Comparison of ENCODE assay signal across 26 mouse cellular contexts in genomic region chr16:35772598-35772997, GRCm38 (mm10). TPM values are rescaled to one million over a fixed set of nuclear protein-coding genes. Genes with fewer than 3 reads are reported as not detected.
DNase-seq lines count a peak whose midpoint lies in the region; ATAC-seq and TF ChIP-seq lines count a peak whose summit lies in the region.
"Had no signal": no experiment of that assay in that cellular context is flagged by ENCODE, and none has a peak within 500 bp of the region (broad histone marks: within the 10 kb centered on the region; RNA-seq: fewer than 3 reads in every experiment).

No protein-coding gene starts in this region.

- H3K27ac ChIP-seq in heart, embryonic 10.5 days: no peak overlapping the region
- no peak overlapping the region for H3K27ac ChIP-seq in MEL (ENCODE audit: control insufficient read depth, low read depth, low read length)
- H3K27ac ChIP-seq in liver, embryonic 11.5 days (ENCODE audit: low read depth, low read length): no peak overlapping the region
- no peak overlapping the region for H3K27ac ChIP-seq in heart, embryonic 11.5 days (ENCODE audit: low read depth, low read length)
- H3K27ac ChIP-seq in hindbrain, embryonic 11.5 days (ENCODE audit: low read depth, low read length): no peak overlapping the region
- H3K27ac ChIP-seq: embryonic facial prominence, embryonic 15.5 days; forebrain, embryonic 15.5 days; limb, embryonic 12.5 days; stomach, embryonic 15.5 days had no signal

- peaks cover 14% of the 10 kb centered on the region for H3K79me2 ChIP-seq in MEL (ENCODE audit: control insufficient read depth, insufficient read depth, low read length, poor library complexity)

- intact Hi-C loops in heart, postnatal 10 days (cut with DNase I): no loop called here

- WGBS in heart, embryonic 10.5 days: 85% methylated on average over 5 of the region's 5 CpGs
- WGBS in liver, embryonic 11.5 days: 75% methylated on average over 5 of the region's 5 CpGs
- WGBS in heart, embryonic 11.5 days (ENCODE audit: insufficient replicate concordance): 80% methylated on average over 5 of the region's 5 CpGs
- WGBS in hindbrain, embryonic 11.5 days: 87% methylated on average over 5 of the region's 5 CpGs

- TF ChIP-seq POLR2A in MEL (IDR thresholded peaks at IDR 0.05; ENCODE audit: control insufficient read depth in 1 of 2, insufficient read depth in 1 of 2, low read depth in 1 of 2, low read length in 2 of 2, poor library complexity in 1 of 2): no peak

- H3K4me1 ChIP-seq in heart, embryonic 10.5 days: peaks cover 35% of the 10 kb centered on the region
- peaks cover 3 to 14% of the 10 kb centered on the region in 2 experiments; a peak in 3 of 4 replicates for H3K4me1 ChIP-seq in MEL (ENCODE audit: control insufficient read depth in 1 of 2, insufficient read depth in 2 of 2, low read length in 2 of 2)
- peaks cover 19% of the 10 kb centered on the region for H3K4me1 ChIP-seq in liver, embryonic 11.5 days (replicated peaks; ENCODE audit: control insufficient read depth, insufficient read depth, low read length)
- peaks cover 7% of the 10 kb centered on the region for H3K4me1 ChIP-seq in heart, embryonic 11.5 days (ENCODE audit: control insufficient read depth, insufficient read depth, low read length)
- H3K4me1 ChIP-seq in hindbrain, embryonic 11.5 days (replicated peaks; ENCODE audit: control insufficient read depth, insufficient read depth, low read length): peaks cover 5% of the 10 kb centered on the region

- ATAC-seq in liver, embryonic 11.5 days (replicated peaks; ENCODE audit: low FRiP score): 0 out of 2 replicates have a peak, but pooled peaks have one; percentile 26
- ATAC-seq in heart, embryonic 11.5 days (replicated peaks; ENCODE audit: insufficient number of reproducible peaks, low FRiP score, low TSS enrichment): no peak
- ATAC-seq in hindbrain, embryonic 11.5 days (ENCODE audit: low FRiP score): no peak
- ATAC-seq: forebrain, embryonic 15.5 days; hindbrain, embryonic 16.5 days; intestine, embryonic 16.5 days; Patski had no signal

- H3K36me3 ChIP-seq in heart, embryonic 10.5 days: no peaks in the 10 kb centered on the region
- peaks cover 0 to 13% of the 10 kb centered on the region in 2 experiments; a peak in 2 of 4 replicates for H3K36me3 ChIP-seq in MEL (ENCODE audit: control insufficient read depth in 1 of 2, insufficient read depth in 2 of 2, low read length in 2 of 2)
- no peaks in the 10 kb centered on the region for H3K36me3 ChIP-seq in liver, embryonic 11.5 days (ENCODE audit: control insufficient read depth, insufficient read depth, low read length)
- no peaks in the 10 kb centered on the region for H3K36me3 ChIP-seq in heart, embryonic 11.5 days (ENCODE audit: control insufficient read depth, insufficient read depth, low read length)
- H3K36me3 ChIP-seq in hindbrain, embryonic 11.5 days (ENCODE audit: control insufficient read depth, insufficient read depth, low read length): no peaks in the 10 kb centered on the region
- H3K36me3 ChIP-seq: embryonic facial prominence, embryonic 15.5 days; forebrain, embryonic 15.5 days; limb, embryonic 12.5 days; stomach, embryonic 15.5 days had no signal

- TF ChIP-seq EP300 in MEL (IDR thresholded peaks at IDR 0.05; ENCODE audit: low read depth in 1 of 2, low read length in 2 of 2): no peak

- TF ChIP-seq CTCF in MEL (IDR thresholded peaks at IDR 0.05 in 2 of 3, conservative IDR thresholded peaks at IDR 0.05 in 1 of 3; ENCODE audit: control insufficient read depth in 1 of 3, insufficient read depth in 1 of 3, low read depth in 2 of 3, low read length in 3 of 3, poor library complexity in 1 of 3, severe bottlenecking in 1 of 3): no peak

- H3K4me2 ChIP-seq in liver, embryonic 11.5 days: no peak overlapping the region
- H3K4me2 ChIP-seq in heart, embryonic 11.5 days: no peak overlapping the region
- no peak overlapping the region for H3K4me2 ChIP-seq in hindbrain, embryonic 11.5 days (replicated peaks; ENCODE audit: low read depth, low read length)
- H3K4me2 ChIP-seq: embryonic facial prominence, embryonic 15.5 days; forebrain, embryonic 15.5 days; limb, embryonic 12.5 days; midbrain, embryonic 11.5 days; stomach, embryonic 15.5 days had no signal

- H3K27me3 ChIP-seq in heart, embryonic 10.5 days (ENCODE audit: insufficient read depth, poor library complexity, severe bottlenecking): no peaks in the 10 kb centered on the region
- no peaks in the 10 kb centered on the region for H3K27me3 ChIP-seq in MEL (ENCODE audit: control insufficient read depth in 1 of 2, insufficient read depth in 2 of 2, low read length in 2 of 2)
- H3K27me3 ChIP-seq in liver, embryonic 11.5 days (replicated peaks; ENCODE audit: control insufficient read depth, insufficient read depth, low read length): no peaks in the 10 kb centered on the region
- H3K27me3 ChIP-seq in heart, embryonic 11.5 days (ENCODE audit: control insufficient read depth, insufficient read depth, low read length): no peaks in the 10 kb centered on the region
- H3K27me3 ChIP-seq in hindbrain, embryonic 11.5 days (ENCODE audit: control insufficient read depth, insufficient read depth, low read length): no peaks in the 10 kb centered on the region
- H3K27me3 ChIP-seq: embryonic facial prominence, embryonic 15.5 days; forebrain, embryonic 15.5 days; limb, embryonic 12.5 days; Patski; stomach, embryonic 15.5 days had no signal

- H3K9me3 ChIP-seq in heart, embryonic 10.5 days: no peaks in the 10 kb centered on the region
- H3K9me3 ChIP-seq in MEL (replicated peaks; ENCODE audit: insufficient read depth, low read length): no peaks in the 10 kb centered on the region
- no peaks in the 10 kb centered on the region for H3K9me3 ChIP-seq in liver, embryonic 11.5 days (ENCODE audit: control insufficient read depth, low read length)
- no peaks in the 10 kb centered on the region for H3K9me3 ChIP-seq in heart, embryonic 11.5 days (replicated peaks; ENCODE audit: control insufficient read depth, low read length)
- H3K9me3 ChIP-seq in hindbrain, embryonic 11.5 days (ENCODE audit: control insufficient read depth, low read length): no peaks in the 10 kb centered on the region
- H3K9me3 ChIP-seq: embryonic facial prominence, embryonic 15.5 days; forebrain, embryonic 15.5 days; limb, embryonic 12.5 days; stomach, embryonic 15.5 days had no signal

- DNase-seq in heart, embryonic 10.5 days (ENCODE audit: low spot score): peak; percentile 58
- no peak for DNase-seq in heart, postnatal 10 days
- DNase-seq in MEL (ENCODE audit: low read depth, low spot score): peak; percentile 44
- no peak for DNase-seq in liver, embryonic 11.5 days (ENCODE audit: low spot score)
- DNase-seq in kidney, postnatal 10 days: no peak
- DNase-seq in hindbrain, embryonic 11.5 days (ENCODE audit: low spot score): no peak
- DNase-seq: adrenal gland, postnatal 14 days; cerebellum, adult 9-10 months; gastrocnemius, postnatal 10 days; kidney, adult 9 months; kidney, postnatal 36 days; layer of hippocampus, postnatal 36 days; lung, adult 18-20 months; lung, postnatal 10 days; right cerebral cortex, postnatal 4 days; thymus, adult 2 months; thymus, postnatal 4 days had no signal

- TF ChIP-seq RAD21 in MEL (IDR thresholded peaks at IDR 0.05; ENCODE audit: low read depth, low read length): no peak

- no peak overlapping the region for H3K4me3 ChIP-seq in heart, embryonic 10.5 days
- no peak overlapping the region for H3K4me3 ChIP-seq in MEL (ENCODE audit: control insufficient read depth in 1 of 2, insufficient read depth in 1 of 2, low read depth in 2 of 2, low read length in 2 of 2)
- no peak overlapping the region for H3K4me3 ChIP-seq in liver, embryonic 11.5 days (ENCODE audit: low read depth, low read length)
- no peak overlapping the region for H3K4me3 ChIP-seq in heart, embryonic 11.5 days (ENCODE audit: low read depth, low read length)
- no peak overlapping the region for H3K4me3 ChIP-seq in hindbrain, embryonic 11.5 days (ENCODE audit: low read depth, low read length)
- H3K4me3 ChIP-seq: embryonic facial prominence, embryonic 15.5 days; forebrain, embryonic 15.5 days; limb, embryonic 12.5 days; stomach, embryonic 15.5 days had no signal

- no peak overlapping the region for H3K9ac ChIP-seq in MEL (ENCODE audit: control insufficient read depth, low read depth, low read length, poor library complexity, severe bottlenecking)
- no peak overlapping the region for H3K9ac ChIP-seq in liver, embryonic 11.5 days (ENCODE audit: low read depth, low read length)
- no peak overlapping the region for H3K9ac ChIP-seq in heart, embryonic 11.5 days (ENCODE audit: low read depth, low read length)
- H3K9ac ChIP-seq in hindbrain, embryonic 11.5 days (ENCODE audit: low read depth, low read length): no peak overlapping the region
- H3K9ac ChIP-seq: embryonic facial prominence, embryonic 15.5 days; forebrain, embryonic 15.5 days; limb, embryonic 12.5 days; stomach, embryonic 15.5 days had no signal

TF ChIP-seq in MEL, 35 proteins besides CTCF, POLR2A, EP300 and RAD21 (continues in another document):
- TF ChIP-seq USF2 (IDR thresholded peaks at IDR 0.05; ENCODE audit: borderline replicate concordance in 1 of 2, insufficient read depth in 1 of 2, low read depth in 1 of 2, low read length in 2 of 2) (no peak), MAFK (IDR thresholded peaks at IDR 0.05; ENCODE audit: borderline replicate concordance, low read depth, low read length) (no peak), JUND (IDR thresholded peaks at IDR 0.05; ENCODE audit: low read depth, low read length) (no peak), NELFE (IDR thresholded peaks at IDR 0.05; ENCODE audit: low read depth, low read length) (no peak)

RNA-seq across cellular contexts. Expression of gene Hspbap1, which starts 2.4 kb away (rescaled TPM):
- 16.5 and 21.8 TPM in 2 replicates for polyA plus RNA-seq in heart, embryonic 10.5 days (2016; fragmentation: Nextera tagmentation; extraction: Ambion mirVana)
- total RNA-seq in heart, postnatal 10 days (2021): 1 to 10 TPM; 2.8 to 3.8 TPM
- total RNA-seq in MEL (2012; rRNA removed): 7.2 and 9.6 TPM in 2 replicates
- 1 to 10 TPM in 1 of 2 experiments, not detected in 1; 9.6 TPM for polyA plus RNA-seq in MEL (2012; ENCODE audit: insufficient read depth in 1 of 2, insufficient read length in 2 of 2, low read depth in 1 of 2, low replicate concordance in 2 of 2, missing spikeins in 1 of 2)
- polyA plus RNA-seq in liver, embryonic 11.5 days (2014; fragmentation: Nextera tagmentation; extraction: Ambion mirVana): 30.1 and 30.4 TPM in 2 replicates
- polyA plus RNA-seq in heart, embryonic 11.5 days (2014; fragmentation: Nextera tagmentation; extraction: Ambion mirVana): 12.7 and 13.3 TPM in 2 replicates
- polyA plus RNA-seq in hindbrain, embryonic 11.5 days (2014; fragmentation: Nextera tagmentation; extraction: Ambion mirVana): 24.7 and 25.2 TPM in 2 replicates

RNA-seq across cellular contexts. Expression of gene Dirc2, which starts 3.4 kb away (rescaled TPM):
- 8.9 and 14.2 TPM in 2 replicates for polyA plus RNA-seq in heart, embryonic 10.5 days (2016; fragmentation: Nextera tagmentation; extraction: Ambion mirVana)
- total RNA-seq in heart, postnatal 10 days (2021): 10 to 100 TPM; 47.1 to 50.2 TPM
- 1.6 and 2.1 TPM in 2 replicates for total RNA-seq in MEL (2012; rRNA removed)
- polyA plus RNA-seq in MEL (2012; ENCODE audit: insufficient read depth in 1 of 2, insufficient read length in 2 of 2, low read depth in 1 of 2, low replicate concordance in 2 of 2, missing spikeins in 1 of 2): 1 to 10 TPM in 1 of 2 experiments, not detected in 1; 4.1 TPM
- polyA plus RNA-seq in liver, embryonic 11.5 days (2014; fragmentation: Nextera tagmentation; extraction: Ambion mirVana): 7.5 and 8.0 TPM in 2 replicates
- polyA plus RNA-seq in heart, embryonic 11.5 days (2014; fragmentation: Nextera tagmentation; extraction: Ambion mirVana): 11.3 and 12.0 TPM in 2 replicates
- polyA plus RNA-seq in hindbrain, embryonic 11.5 days (2014; fragmentation: Nextera tagmentation; extraction: Ambion mirVana): 20.1 and 21.1 TPM in 2 replicates

Comparison
In these comparisons a context has a peak if more than half of its experiments do, and no peak if none do; other contexts are left out.
1. DNase-seq: peak in heart, embryonic 10.5 days (single experiment) and MEL (single experiment); none in heart, postnatal 10 days (0 of 2), liver, embryonic 11.5 days (single experiment), kidney, postnatal 10 days (single experiment) and hindbrain, embryonic 11.5 days (single experiment).